Mouse (Mus musculus): Measurements from ENCODE around the gene 1700029H14Rik.

1700029H14Rik gene

DNA sequence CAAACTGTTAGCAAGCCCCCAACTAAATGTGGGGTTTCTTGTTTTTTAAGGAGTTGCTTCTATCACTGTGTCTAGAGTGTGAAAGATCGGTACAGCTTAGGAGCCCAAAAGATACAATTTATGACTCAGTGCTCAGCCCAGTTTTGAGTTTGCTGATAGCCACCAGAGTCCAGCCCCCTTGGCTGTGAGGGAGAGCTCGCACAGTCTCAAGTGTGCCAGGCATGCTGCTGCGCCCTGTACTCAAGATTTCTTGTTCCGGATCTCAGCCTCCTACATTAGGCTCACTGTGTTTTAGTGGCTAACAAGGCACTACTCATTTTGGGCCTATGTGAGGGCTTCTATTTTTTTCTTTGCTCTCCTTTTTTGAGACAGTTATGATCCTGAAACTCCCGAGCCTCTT, 22.1 kb downstream of the 1700029H14Rik start:
- DNase-seq, result no peak

DNA sequence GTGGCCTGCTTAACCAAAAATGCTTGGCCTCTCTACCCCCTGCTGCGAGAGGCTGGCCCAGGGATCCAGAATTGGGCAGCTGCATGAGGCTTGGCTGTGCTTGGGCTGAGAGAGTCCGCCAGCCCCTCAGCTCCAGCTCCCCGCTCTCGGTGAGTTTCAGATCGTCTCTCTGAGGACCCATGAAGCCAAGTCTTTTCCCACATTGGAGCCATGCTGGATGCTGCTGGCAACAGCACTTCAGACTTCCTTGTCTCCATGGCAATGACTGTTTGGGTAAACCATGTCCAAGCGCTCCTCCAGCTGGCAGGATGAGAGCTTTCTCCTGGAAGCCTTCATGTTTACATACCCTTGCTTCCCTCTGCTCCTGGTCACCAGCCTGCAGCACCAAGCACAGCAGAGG, 23.4 kb downstream of the 1700029H14Rik start:
- peak; percentile 29 to 77 for DNase-seq

DNA sequence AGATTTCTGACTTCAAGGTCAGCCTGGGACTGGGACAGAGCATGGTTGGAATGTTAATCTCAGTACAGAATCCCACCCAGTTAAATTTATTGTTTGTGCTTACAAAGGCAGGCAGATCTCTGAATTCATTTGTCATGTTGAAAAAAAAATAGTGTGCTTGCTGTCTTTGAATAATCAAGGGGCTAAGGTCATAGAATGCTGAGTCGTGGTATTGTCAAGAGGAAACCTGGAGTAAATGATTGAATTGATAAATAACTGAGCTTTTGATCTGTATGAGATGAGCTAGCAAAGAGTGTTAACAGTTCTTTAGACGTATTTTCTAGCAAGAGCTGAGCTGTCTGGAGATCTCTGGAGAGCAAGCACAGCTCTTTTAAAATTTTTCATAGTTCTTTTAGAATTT, 25.2 kb downstream of the 1700029H14Rik start:
- DNase-seq, result no peak

DNA sequence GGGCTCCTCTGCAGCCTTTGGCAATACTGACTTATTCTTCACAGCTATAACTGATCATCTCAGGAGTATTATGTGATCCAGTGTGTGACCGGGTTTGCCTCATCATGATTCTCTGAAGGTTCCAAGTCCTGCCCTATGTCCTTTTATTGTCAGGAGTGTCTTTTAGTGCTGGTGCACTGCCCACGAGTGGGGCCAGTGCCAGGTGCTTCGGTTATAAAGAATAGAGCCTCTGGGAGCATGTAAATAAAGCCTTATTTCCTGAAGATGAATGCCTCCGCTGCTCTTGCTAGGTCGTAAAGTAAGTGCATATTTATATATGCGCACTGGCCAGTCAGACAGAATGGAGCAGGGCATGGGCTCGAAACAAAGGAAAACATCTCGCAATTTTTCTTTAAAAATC, 29.1 kb downstream of the 1700029H14Rik start:
- DNase-seq, result no peak

DNA sequence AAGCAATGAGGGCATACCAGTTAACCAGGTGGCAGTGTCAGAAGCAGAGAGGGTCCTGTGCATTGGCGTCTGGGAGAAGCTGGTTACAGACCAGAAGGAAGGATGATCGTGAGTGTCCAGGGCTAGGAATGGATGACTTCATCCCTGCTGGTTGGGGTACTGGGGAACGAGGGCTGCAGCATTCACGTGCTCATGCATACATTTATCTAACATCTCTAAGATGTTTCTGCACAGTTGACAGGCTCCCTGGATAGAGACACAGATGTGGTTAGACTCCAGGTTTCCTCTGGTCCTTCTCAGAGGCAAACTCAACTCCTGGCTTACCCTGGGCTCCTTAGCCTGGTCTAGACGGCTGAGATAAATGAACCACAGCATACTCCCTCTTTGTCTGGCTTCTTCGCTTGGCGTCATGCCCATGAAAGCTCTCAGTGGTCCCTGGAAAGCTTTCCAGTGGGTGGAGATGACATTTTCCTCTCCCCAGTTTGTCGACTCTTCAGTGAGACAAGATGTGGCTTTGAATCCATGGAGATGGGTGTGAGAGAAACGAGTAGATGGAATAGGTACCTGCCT, 30.6 kb downstream of the 1700029H14Rik start:
- peak; percentile 54 to 62 for DNase-seq

DNA sequence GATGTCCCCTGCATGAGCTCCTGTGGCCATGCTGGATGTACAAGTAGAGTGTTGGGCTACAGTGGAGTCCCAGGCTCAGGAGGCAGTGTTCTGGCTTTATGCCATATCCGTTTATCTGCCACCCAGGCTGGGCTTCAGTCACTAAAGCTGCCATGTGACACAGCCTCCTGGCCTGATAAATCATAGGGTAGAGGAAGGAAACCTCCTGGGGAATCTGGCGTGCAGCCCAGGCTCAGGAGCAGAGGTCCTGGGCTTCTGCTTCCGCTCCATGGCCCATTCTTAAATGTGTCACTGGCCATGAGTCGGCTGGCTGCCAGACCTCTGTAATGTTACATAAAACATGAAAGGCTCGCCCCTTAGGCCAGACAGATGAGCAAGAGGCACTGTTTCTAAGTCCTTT, 31.3 kb downstream of the 1700029H14Rik start:
- DNase-seq, result peak; percentile 99

DNA sequence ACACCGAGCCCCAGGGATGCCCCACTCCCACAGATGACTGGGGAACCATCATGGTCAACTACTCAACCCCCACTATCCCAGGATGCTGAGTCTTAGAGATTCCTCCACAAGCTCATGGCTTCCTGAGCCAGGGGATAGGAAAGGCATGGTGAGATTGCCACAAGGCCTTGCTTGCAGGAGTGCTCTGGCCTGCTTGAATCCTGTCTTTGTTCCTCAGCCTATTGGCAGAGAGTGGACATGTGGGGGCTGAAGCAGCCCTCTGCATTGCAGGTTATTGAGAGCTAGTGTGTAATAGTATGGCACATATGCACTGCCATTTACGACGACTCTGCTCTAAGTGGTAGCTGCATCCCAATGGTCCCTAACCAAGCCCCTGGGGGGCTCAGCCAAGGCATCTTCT, 31.9 kb downstream of the 1700029H14Rik start:
- DNase-seq, result no peak

DNA sequence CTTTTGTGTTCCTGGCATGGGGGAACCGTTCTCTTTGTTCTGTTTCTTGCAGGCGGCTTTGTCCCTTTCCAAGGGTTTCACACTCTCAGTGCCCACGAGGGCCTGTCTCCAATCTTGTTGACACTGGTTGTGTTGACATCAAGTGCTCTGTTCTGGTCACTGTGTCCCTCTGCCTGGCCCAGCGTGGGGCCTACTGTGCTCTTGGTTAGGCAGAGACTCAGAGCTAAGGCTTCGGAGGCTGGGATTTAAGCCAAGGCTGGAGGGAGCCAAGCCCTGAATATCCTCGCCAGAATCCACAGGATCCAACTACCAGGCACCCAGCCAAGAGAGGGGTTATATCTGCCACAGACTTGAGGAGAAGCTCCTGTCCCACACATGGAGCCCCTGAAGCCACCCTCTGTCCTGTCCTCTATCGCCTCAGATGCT, 32.4 kb downstream of the 1700029H14Rik start:
- DNase-seq, result peak; percentile 93 to 95

DNA sequence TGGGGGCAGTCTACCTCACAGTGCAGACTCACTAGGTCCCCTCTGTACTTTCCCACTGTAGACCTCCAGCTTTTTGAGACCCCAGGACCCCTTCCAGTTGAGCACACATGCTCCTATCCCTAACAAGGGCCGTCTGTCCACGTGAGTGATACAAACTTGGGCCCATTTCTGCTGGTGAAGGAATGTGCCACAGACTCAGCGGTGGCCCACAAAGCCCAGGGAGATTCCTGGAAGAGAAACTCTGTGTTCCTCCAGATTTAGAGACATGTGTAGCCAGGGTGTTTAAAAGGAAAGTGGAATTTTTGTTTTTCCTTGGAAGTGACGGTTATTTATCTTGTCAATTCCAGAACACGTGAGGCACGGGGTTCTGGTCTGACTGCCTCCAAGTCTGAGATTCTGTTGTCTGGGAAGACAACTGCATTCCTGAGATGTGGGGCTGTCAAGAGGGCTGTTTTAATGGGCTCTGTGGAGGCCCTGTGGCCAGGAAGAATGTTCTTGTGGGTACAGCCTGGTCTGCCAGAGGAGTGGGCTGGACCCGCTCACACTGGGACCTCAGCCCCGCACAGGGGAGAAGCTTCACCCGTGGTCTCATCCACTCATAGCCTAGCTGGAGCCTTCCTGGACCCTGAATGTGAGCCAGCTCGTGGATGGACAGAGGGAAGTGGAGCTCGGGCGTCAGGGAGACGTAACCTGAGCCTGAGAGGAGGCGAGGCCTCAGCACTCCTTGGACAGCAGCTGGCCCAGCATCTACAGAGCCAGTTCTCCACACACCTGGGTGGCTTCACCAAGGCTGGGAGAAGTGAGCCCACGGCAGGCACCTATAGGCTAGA, 33.0 kb downstream of the 1700029H14Rik start:
- DNase-seq, result peak; percentile 24 to 61

DNA sequence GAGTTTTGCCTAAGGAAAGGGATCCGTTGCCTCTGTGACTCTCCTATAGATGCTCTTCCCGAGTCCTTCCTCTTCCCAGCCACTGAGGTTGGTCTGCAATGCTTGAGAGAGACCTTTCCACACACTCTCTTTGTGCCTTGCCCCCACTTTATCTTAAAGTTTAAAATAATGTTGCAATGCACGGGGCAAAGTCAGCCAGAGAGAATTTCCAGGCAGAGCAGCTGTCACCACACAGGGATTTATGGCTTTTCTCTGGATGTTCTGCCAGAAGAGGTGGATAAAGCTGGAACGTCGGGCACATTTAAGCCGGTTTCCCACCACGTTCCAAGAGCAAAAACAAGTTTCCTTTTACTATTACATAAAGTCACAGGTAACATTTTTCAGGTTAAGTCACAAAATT, 40.9 kb downstream of the 1700029H14Rik start:
- DNase-seq, result peak in 1 of 2 experiments; percentile 38

DNA sequence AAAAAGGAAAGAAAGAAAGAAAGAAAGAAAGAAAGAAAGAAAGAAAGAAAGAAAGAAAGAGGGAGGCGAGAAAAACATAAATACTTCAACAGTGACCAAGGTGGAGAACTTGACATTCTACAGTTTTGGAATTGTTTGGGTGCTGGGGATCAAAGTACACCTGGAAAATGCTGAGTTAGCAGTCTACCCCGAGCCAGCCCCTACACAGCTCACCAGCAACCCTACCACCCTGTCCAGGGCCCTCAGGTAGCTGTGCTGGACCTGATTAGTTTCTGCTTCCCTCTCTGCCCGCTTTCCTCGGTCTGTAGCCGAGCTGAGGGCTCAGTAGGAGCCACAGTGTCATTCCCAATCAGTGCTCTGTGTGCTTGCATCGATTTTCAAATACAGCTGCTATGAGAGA, 41.9 kb downstream of the 1700029H14Rik start:
- peak; percentile 13 to 63 for DNase-seq

DNA sequence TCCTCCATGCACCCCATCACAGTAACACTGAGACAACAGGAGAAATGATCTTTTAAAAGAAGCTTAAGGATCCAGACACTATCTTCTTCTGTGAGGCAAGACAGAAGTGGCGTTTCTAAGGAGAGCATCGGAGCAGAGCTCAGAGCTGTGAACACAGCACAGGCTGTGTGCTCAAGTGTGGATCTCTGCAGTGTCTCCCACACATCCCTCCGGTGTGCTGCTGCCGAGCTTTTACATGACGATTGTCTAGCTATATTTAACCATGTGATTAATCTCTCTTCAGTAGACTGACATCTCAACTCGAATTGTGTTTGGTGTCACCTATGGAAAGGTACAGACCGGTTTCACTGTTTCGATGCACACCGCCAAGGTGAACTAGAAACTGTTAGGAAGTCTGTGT, 42.8 kb downstream of the 1700029H14Rik start:
- DNase-seq, result peak in 1 of 2 experiments; percentile 20

DNA sequence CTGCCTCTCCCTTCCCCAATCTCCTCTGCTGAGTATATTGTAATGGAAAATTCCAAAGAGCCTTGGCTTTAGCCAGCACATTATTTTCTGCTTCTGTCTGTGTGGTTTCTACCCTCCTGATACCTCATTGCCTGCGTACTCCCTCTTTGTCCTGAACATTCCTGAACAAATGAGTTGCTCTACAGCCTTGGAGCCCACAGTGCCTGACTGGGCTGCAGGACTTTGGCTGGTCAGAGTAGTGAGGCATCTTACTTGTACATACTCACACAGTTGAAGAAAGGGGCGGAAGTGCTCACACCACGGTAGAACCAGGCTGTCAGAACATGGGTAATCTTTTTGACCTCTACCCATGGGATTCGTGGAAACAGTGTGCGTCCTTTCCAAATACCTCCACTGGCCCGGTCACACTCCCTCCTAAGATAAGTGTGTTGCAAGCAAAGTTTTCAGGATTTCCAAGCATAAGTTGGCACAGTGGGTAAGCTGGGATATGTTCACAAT, 44.9 kb downstream of the 1700029H14Rik start:
- no peak for DNase-seq

DNA sequence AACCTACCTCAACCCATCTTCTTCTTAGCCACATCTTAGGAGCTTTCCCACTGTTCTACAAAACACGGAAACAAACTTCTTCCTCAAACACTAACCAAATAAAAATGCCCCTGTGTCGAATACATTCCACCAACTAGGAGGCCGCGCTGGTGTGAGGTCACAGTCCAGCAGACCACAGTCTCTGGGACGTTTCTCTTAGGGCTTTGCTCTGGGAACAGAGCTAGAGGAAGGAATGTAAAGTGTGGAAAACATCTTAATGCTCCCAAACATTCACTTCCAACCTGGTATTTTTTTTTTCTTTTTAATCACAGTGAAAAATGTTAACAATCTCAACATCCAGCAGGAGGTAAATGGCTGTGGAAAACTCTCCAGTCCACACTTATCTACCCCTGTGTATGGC, 45.5 kb downstream of the 1700029H14Rik start:
- no peak for DNase-seq

DNA sequence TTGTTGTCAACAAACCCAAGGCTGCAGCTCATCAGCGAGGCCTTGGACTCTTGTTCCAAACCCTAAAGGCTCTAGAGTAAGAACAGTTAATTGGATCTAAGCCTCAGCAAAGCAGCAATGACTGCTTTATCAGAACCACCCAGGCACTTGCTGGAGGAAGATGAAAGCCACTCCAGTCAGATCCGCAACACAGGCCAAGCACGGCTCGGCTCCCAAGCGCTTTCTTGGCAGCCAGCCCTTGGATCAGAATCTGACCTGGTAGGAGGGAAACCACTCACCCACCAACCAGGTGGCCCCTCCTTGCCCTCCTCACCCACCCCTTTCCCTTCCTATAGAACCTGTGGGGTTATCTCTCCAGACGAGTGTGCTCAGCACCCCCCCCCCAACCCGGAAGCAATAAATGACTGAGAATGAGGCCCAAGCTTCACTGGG, 46.2 kb downstream of the 1700029H14Rik start:
- DNase-seq, result peak; percentile 72 to 79

DNA sequence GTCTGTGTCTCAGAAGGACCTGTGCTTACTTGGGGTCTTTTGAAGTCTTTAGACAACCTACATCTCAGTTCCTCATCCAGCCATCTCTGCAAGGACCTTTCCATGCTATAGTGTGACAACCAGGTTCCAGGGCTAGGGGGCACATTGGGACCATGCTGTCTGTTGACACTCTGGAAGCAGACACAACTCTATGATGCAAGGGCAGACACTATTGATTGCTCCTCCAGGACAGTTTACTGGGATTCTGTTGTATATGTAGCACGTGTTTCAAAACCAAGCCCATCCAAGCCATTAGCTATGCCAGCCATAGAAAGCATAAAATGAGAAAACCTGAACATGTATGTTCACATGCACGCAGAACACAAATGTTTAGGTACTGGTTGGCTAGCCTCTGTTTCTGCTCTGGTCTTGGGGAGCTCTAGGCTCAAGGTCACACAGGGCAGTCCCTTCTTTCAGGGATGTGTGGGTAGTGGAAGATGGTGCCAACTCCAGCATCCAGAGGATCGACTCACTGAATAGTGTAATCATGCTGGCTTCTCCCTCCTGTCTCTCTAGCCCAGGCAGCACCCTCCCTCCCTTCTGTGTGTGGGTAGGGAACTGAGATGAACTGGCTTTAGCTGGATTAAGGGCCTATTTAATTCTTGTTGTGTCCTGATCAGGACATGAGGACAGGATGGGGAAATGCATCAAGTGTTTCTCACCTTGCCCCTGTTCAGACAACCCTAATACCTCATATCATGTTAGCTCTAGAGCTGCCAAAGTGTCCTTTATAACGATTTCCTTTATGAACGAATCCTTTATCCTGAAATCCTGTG, 48.5 kb downstream of the 1700029H14Rik start:
- no peak for DNase-seq

DNA sequence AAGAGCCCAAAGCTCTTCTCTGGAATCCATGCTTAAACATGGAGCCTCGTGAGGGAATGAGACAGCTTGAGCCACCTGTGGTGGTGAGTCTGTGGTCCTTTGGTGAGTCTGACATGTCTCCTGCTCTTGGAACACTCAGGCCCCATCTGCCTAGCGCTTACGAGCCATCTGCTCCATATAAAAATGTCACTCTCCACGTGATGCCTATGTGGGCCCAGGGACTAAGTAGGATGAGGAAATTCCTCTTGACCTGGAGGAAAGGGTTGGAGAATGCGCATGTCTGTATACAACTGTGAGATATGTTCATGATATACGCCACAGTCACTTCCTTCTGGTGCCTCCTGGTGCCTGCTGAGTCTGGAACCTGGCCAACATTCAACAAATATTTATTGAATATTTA, 49.6 kb downstream of the 1700029H14Rik start:
- no peak for DNase-seq

DNA sequence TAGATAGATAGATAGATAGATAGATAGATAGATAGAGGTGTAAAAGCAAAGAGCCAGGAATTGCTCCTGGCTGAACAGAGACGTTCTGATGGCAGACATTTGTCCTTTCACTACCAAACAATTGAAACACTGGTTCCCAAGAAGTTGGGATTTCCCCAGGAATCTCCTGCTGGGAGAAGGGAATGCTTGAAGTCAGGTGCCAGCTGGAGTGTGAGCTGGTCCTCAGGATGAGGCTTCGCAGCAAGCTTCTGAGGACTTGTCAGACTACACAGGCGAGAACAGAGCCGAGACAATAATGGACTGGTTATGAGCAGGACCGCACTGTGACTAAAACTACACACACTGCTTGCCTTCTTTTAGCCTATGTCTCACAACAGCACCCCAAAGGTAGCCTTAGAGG, 50.2 kb downstream of the 1700029H14Rik start:
- no peak for DNase-seq

DNA sequence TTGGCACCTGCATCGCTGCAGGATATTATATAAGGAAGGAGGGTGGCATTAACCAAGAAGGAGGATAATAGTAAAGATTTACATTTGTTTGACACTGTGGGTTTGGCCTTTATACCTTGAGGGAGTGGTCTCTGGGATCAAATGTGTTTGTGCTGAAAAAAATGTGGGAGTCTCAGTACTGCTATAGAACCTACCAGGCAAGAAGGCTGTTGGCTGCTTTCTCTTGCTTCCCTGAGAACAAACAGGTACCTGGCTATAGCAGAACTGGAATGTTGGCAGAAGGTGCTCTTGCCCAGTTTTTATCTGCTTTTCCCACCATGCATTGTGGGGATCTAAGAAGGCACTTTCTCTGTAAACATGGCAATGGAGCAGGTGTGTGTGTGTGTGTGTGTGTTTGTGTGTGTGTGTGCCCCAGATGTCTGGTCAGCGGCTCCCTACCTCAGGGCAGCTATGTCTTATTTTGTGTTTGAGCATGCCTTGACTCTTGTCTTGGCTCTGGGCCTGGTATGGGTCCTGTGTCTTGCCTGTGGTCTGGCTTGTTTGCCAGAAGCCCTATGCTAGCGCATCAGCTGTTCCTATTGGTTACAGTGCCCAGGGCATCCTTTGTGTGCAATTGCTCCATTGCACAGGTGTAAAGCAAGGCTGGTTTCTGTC, 54.9 kb downstream of the 1700029H14Rik start:
- peak in 1 of 2 experiments; percentile 34 for DNase-seq

DNA sequence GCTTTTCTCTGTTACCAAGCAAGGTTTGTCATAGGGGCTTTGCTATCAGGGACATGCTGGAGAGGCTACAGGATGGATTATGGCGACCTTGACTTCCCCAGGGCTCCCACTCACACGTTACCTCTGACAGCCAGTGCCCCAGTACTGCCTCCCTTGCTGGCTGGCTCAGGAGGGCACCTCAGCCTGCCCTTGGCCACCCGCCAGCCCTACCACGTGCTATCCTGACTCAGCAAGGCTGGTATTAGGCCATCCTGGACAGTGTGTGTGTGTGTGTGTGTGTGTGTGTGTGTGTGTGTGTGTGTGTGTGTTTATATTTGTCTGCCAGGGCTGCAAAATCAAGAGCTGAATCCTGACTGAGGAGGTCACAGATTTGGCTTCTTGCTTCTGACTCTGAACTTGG, 55.4 kb downstream of the 1700029H14Rik start:
- DNase-seq, result peak; percentile 97 to 98

DNA sequence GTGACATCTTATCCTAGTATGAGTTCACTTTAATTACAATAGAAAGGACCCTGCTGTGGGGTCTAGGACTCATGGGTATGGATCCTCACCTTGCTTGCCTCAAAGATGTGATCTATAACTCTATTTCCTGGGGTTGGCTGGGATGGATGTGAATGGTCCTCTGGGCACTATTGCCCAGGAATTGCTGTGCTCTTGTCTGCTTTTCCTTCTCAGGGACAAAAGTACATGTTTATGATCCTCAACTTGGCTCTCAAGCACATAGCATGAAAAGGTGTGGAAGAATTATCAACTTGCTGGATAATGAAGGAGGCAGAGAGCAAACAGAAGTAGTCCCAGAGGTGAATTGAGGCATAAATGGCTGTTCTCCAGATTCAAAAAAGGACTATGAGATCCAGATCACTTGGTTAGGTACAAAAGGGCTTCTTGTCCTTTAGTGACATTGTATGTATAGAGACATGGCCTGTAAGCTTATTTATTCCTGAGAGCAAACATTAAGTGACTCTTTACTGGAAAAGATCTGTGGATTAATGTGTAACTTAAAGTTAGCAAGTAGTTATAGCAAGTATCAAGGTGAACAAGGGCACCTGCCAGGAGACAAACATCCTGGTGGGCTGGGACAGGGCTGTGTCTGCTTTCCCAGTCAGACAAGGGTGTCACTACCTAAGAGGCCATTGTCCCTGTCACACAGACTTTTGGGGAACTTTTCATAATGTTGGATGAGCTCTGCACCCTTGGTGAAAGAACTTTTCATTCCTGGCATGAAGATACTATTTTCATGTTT, 57.2 kb downstream of the 1700029H14Rik start:
- peak; percentile 57 to 78 for DNase-seq
